Mouse (Mus musculus) forebrain, embryonic 15.5 days (tissue): ENCODE results near the gene Me1. TPM values are rescaled to one million over a fixed set of nuclear protein-coding genes. Genes with fewer than 3 reads are reported as not detected.

Source experiments
- ATAC-seq: fragments of 200-750 bp; cut with Nextera tagmentation; replicated peaks from 2 replicates; pipeline ENCODE4 v1.8.0; 2017; ENCODE audit warnings: mild to moderate bottlenecking, moderate TSS enrichment, moderate library complexity
- H3K27ac ChIP-seq: fragments of 300-500 bp; sonication (generic); replicated peaks from 2 replicates; pipeline ENCODE4 v1.5.1; 2015; ENCODE audit warnings: mild to moderate bottlenecking, inconsistent platforms
- H3K27me3 ChIP-seq: fragments of 300-500 bp; sonication (generic); 2 replicates; pipeline ENCODE4 v1.6.1; 2015; ENCODE audit warnings: inconsistent platforms
- H3K36me3 ChIP-seq: fragments of 300-500 bp; sonication (generic); 2 replicates; pipeline ENCODE4 v1.6.1; 2015; ENCODE audit warnings: mild to moderate bottlenecking, inconsistent platforms
- H3K4me1 ChIP-seq: fragments of 300-500 bp; sonication (generic); 2 replicates; pipeline ENCODE4 v1.6.1; 2015; ENCODE audit warnings: inconsistent platforms
- H3K4me2 ChIP-seq: fragments of 300-500 bp; sonication (generic); replicated peaks from 2 replicates; pipeline ENCODE4 v1.6.1; 2015; ENCODE audit warnings: mild to moderate bottlenecking, inconsistent platforms
- H3K4me3 ChIP-seq: fragments of 300-500 bp; sonication (generic); 2 replicates; pipeline ENCODE4 v1.5.1; 2015; ENCODE audit warnings: mild to moderate bottlenecking, inconsistent platforms
- H3K9ac ChIP-seq: fragments of 300-500 bp; sonication (generic); replicated peaks from 2 replicates; pipeline ENCODE4 v1.6.1; 2015; ENCODE audit warnings: mild to moderate bottlenecking, inconsistent platforms
- H3K9me3 ChIP-seq: fragments of 300-500 bp; sonication (generic); 2 replicates; pipeline ENCODE4 v1.6.1; 2016; ENCODE audit warnings: inconsistent platforms
- WGBS: fragments of 180-500 bp; shearing (Covaris S2); methylation state at CpG from one replicate; pipeline ENCODE4 v1.1.7; 2015; ENCODE audit warnings: mixed read lengths; 5-methylcytosine and 5-hydroxymethylcytosine counted together
- polyA plus RNA-seq: library from polyadenylated mRNA; unstranded; fragments of >200 nt; fragmentation: Nextera tagmentation; extraction: Ambion mirVana; gene quantifications from 2 replicates; pipeline ENCODE4 v1.2.1, GENCODE M21; 2015

The Me1 gene
- polyA plus RNA-seq, 1 experiment from 2014 or later, result 20.2 TPM

DNA sequence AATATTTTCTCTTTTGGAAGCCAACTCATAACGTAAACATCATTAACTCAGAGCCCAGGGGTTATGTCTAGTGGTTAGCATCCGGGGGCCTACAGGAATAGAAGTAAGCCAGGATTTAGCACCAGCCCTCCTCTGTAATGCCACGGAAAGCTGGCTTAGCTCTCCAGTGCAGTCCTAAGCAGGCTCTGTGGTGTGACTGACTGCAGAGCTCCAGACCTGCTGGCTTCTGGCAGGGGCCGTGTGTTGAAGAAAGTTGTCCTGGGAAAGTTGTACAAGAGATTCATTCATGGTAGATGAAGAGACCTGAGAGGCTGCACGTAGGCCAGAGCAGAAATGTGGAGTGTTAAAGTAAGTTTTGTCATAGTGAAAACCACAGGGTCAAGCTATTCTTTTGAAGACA, 5.5 kb upstream of the Me1 start:
- Histone ChIP-seq H3K4me3 (no peak overlapping the region), H3K4me1 (0 out of 2 replicates have a peak, but pooled peaks cover 2% of the 10 kb centered on the region), H3K27ac (no peak overlapping the region), H3K36me3 (no peaks in the 10 kb centered on the region), H3K9me3 (no peaks in the 10 kb centered on the region), H3K4me2 (no peak overlapping the region), H3K27me3 (no peaks in the 10 kb centered on the region), H3K9ac (no peak overlapping the region)
- 32% methylated on average over 5 of the region's 5 CpGs for WGBS
- no peak for ATAC-seq

- Histone ChIP-seq H3K36me3 (no peaks in the 10 kb centered on the region), H3K4me2 (peak overlapping the region; percentile 93), H3K4me3 (peak overlapping the region; percentile 84), H3K27me3 (no peaks in the 10 kb centered on the region), H3K9me3 (no peaks in the 10 kb centered on the region), H3K4me1 (peaks cover 6% of the 10 kb centered on the region; the same call in 1 of the 2 replicates), H3K9ac (peak overlapping the region; percentile 68), H3K27ac (0 out of 2 replicates have a peak overlapping the region, but pooled peaks have one; percentile 1)
- ATAC-seq, result peak; percentile 76
- WGBS, result under 1% methylated on average over 55 of the region's 56 CpGs
Observed at GRCm38 (mm10) chr9:86695199-86695817, 445 bp downstream of the Me1 start.

GRCm38 (mm10) chr9:86694644-86695043, 1.1 kb downstream of the Me1 start:
- no peaks in the 10 kb centered on the region for H3K27me3 ChIP-seq
- no peaks in the 10 kb centered on the region for H3K9me3 ChIP-seq
- H3K36me3 ChIP-seq, result no peaks in the 10 kb centered on the region
- 90% methylated on average over 7 of the region's 7 CpGs for WGBS
- no peak overlapping the region for H3K4me3 ChIP-seq
- H3K9ac ChIP-seq, result no peak overlapping the region
- ATAC-seq, result no peak
- H3K4me1 ChIP-seq, result peaks cover 6% of the 10 kb centered on the region; the same call in 1 of the 2 replicates
- H3K27ac ChIP-seq, result no peak overlapping the region
- no peak overlapping the region for H3K4me2 ChIP-seq

DNA sequence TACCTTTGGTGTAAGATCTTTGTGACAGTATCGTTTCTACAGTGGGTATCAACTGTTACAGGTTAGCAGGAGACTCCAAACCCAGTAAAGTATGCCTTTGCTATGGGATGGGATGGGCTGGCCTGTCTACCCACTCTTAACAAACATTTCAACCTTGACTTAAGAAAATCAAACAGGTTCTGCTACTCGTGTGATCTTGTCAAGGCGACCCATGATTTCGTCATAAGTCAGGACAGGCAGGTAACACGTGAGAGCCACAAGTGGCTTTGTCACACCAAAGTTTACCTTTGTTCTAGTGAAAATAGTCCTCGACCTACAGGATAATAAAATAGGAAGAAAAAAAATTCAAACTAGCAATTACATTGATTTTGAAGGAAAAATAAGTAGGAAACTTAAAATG, 1.8 kb downstream of the Me1 start:
- no peak overlapping the region for H3K9ac ChIP-seq
- H3K4me1 ChIP-seq, result peaks cover 6% of the 10 kb centered on the region; the same call in 1 of the 2 replicates
- H3K4me3 ChIP-seq, result no peak overlapping the region
- H3K36me3 ChIP-seq, result no peaks in the 10 kb centered on the region
- 92% methylated on average over 6 of the region's 6 CpGs for whole genome bisulfite sequencing
- no peak for ATAC-seq
- H3K27me3 ChIP-seq, result no peaks in the 10 kb centered on the region
- no peak overlapping the region for H3K27ac ChIP-seq
- H3K9me3 ChIP-seq, result no peaks in the 10 kb centered on the region
- H3K4me2 ChIP-seq, result no peak overlapping the region

- Histone ChIP-seq H3K27me3 (no peaks in the 10 kb centered on the region), H3K4me2 (no peak overlapping the region), H3K9me3 (no peaks in the 10 kb centered on the region), H3K4me1 (peaks cover 6% of the 10 kb centered on the region; the same call in 1 of the 2 replicates), H3K27ac (no peak overlapping the region), H3K9ac (no peak overlapping the region), H3K4me3 (no peak overlapping the region), H3K36me3 (no peaks in the 10 kb centered on the region)
- WGBS, result 90% methylated on average over 3 of the region's 3 CpGs
- ATAC-seq, result no peak
Observed at GRCm38 (mm10) chr9:86692676-86693075, 3.1 kb downstream of the Me1 start.

GRCm38 (mm10) chr9:86692251-86692650, 3.5 kb downstream of the Me1 start:
- H3K4me1 ChIP-seq, result peaks cover 6% of the 10 kb centered on the region; the same call in 1 of the 2 replicates
- no peak overlapping the region for H3K4me2 ChIP-seq
- ATAC-seq, result no peak
- no peaks in the 10 kb centered on the region for H3K36me3 ChIP-seq
- no peak overlapping the region for H3K4me3 ChIP-seq
- H3K9me3 ChIP-seq, result no peaks in the 10 kb centered on the region
- no peak overlapping the region for H3K9ac ChIP-seq
- H3K27ac ChIP-seq, result no peak overlapping the region
- H3K27me3 ChIP-seq, result no peaks in the 10 kb centered on the region
- 96% methylated on average over 5 of the region's 5 CpGs for WGBS

DNA sequence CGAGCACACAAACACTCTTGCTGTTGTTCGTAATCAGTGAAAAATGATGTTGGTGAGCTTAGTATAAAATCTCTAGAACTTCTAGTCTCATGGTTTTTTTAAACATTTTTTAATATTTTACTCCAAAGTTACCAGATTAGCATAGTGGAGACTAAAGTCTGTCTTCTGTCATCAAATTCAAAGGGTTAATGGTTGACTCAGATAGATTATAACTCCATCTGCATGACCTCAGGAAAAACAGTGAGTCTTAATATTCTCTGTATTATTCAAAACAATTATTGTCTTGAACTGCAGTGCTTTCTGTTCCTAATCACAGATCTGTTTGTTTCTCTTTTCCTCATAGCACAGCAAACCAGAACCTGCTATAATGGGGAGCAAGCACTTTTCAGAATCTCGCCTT, 4.7 kb downstream of the Me1 start:
- Histone ChIP-seq H3K9ac (no peak overlapping the region), H3K9me3 (no peaks in the 10 kb centered on the region), H3K27ac (no peak overlapping the region), H3K4me2 (no peak overlapping the region), H3K4me1 (peaks cover 3% of the 10 kb centered on the region; the same call in 1 of the 2 replicates), H3K27me3 (no peaks in the 10 kb centered on the region), H3K36me3 (no peaks in the 10 kb centered on the region), H3K4me3 (no peak overlapping the region)
- no peak for ATAC-seq
- 89% methylated on average over 3 of the region's 3 CpGs for WGBS

DNA sequence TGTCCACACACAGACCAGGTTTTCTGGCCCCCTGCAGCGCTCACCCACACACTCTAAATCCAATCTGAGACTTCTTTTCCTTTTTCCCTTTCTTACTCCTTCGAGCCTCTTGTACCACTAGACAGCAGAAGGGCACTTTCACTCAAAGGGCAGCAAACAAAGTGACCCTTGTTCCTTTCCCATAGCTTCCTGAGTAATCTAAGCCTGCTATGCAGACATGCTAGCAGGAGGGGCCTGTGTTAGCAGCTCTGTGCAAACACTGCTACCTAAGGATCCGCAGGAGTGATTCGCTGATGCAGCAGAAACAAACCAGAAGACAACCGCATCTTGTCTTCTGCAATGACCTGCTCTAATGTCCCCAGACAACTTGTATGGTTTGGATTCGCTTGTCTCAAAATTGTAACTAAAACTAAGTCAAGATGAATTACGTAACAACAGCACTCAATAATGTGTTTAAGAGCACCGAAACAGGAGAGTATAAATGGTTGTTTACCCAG, 12.0 kb downstream of the Me1 start:
- H3K36me3 ChIP-seq, result no peaks in the 10 kb centered on the region
- no peak overlapping the region for H3K4me2 ChIP-seq
- H3K9me3 ChIP-seq, result no peaks in the 10 kb centered on the region
- H3K4me1 ChIP-seq, result peaks cover 7% of the 10 kb centered on the region
- H3K27me3 ChIP-seq, result no peaks in the 10 kb centered on the region
- ATAC-seq, result no peak
- WGBS, result 61% methylated on average over 8 of the region's 8 CpGs
- H3K27ac ChIP-seq, result no peak overlapping the region
- no peak overlapping the region for H3K9ac ChIP-seq
- H3K4me3 ChIP-seq, result no peak overlapping the region

DNA sequence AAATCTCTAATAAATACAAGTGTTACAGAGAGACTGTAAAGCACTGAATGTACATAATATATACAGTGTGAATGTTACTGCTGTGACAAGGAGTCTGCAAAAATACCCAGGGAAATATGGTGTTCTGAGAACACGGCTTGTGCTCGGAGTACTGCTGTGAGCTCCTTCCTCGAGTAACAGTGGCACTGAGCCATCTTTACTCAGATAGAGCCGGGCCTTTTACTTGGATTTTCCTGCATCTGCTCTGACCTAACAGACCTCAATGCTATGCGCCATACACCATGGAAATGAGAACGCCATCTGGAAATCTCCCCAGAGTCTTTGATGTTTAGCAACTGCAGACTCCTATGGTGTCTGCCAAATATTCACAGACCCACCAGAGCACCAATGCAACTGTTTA, 12.9 kb downstream of the Me1 start:
- Histone ChIP-seq H3K27me3 (no peaks in the 10 kb centered on the region), H3K36me3 (no peaks in the 10 kb centered on the region)
- ATAC-seq, result peak; percentile 78

GRCm38 (mm10) chr9:86682278-86682677, 13.5 kb downstream of the Me1 start:
- Histone ChIP-seq H3K4me1 (peaks cover 7% of the 10 kb centered on the region), H3K9me3 (no peaks in the 10 kb centered on the region), H3K4me2 (no peak overlapping the region), H3K4me3 (no peak overlapping the region), H3K27ac (0 out of 2 replicates have a peak overlapping the region, but pooled peaks have one; percentile 15), H3K9ac (no peak overlapping the region), H3K36me3 (no peaks in the 10 kb centered on the region), H3K27me3 (no peaks in the 10 kb centered on the region)
- no peak for ATAC-seq
- 81% methylated on average over 4 of the region's 4 CpGs for WGBS

More for the DNA sequence above, 12.9 kb downstream of the Me1 start:
- no peak overlapping the region for H3K4me2 ChIP-seq
- H3K4me1 ChIP-seq, result peaks cover 7% of the 10 kb centered on the region
- H3K4me3 ChIP-seq, result no peak overlapping the region
- no peak overlapping the region for H3K27ac ChIP-seq
- 54% methylated on average over 6 of the region's 6 CpGs for WGBS
- H3K9me3 ChIP-seq, result no peaks in the 10 kb centered on the region
- no peak overlapping the region for H3K9ac ChIP-seq

DNA sequence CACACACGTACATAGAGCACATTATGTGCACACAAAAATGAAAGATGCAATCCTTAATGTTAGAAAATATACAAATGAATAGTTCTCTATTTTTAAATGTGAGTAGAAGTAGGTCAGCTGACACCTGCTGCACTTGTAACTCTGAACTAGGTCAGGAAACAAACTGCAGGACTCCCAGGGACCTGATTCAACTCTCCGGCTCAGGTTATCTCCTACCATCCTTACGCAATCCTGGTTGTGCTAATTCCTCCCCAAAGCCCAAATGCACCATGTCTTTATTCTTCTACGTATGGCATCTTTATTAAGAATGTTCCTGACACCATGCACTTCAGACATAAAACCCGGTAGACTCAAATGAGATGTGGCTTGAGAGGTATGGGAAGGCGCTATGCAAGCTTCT, 15.3 kb downstream of the Me1 start:
- H3K4me2 ChIP-seq, result no peak overlapping the region
- no peaks in the 10 kb centered on the region for H3K36me3 ChIP-seq
- no peak overlapping the region for H3K27ac ChIP-seq
- H3K9me3 ChIP-seq, result no peaks in the 10 kb centered on the region
- no peak for ATAC-seq
- no peak overlapping the region for H3K4me3 ChIP-seq
- peaks cover 7% of the 10 kb centered on the region for H3K4me1 ChIP-seq
- H3K9ac ChIP-seq, result no peak overlapping the region
- H3K27me3 ChIP-seq, result no peaks in the 10 kb centered on the region
- WGBS, result 95% methylated on average over 6 of the region's 6 CpGs

GRCm38 (mm10) chr9:86679843-86680417, 15.8 kb downstream of the Me1 start:
- Histone ChIP-seq H3K27ac (no peak overlapping the region), H3K9me3 (no peaks in the 10 kb centered on the region), H3K4me3 (no peak overlapping the region), H3K36me3 (no peaks in the 10 kb centered on the region), H3K27me3 (no peaks in the 10 kb centered on the region), H3K4me1 (peaks cover 7% of the 10 kb centered on the region), H3K9ac (no peak overlapping the region), H3K4me2 (no peak overlapping the region)
- no peak for ATAC-seq
- 86% methylated on average over 11 of the region's 11 CpGs for WGBS
